Comparison of ENCODE assay signal across 20 mouse cellular contexts in genomic region chr10:52289261-52289660, GRCm38 (mm10).
"Had no signal": no experiment of that assay in that cellular context is flagged by ENCODE, and none has a peak within 500 bp of the region (broad histone marks: within the 10 kb centered on the region; RNA-seq: fewer than 3 reads in every experiment).

No protein-coding gene starts in this region.

- H3K4me2 ChIP-seq: lung, embryonic 15.5 days; midbrain, embryonic 12.5 days had no signal

- H3K9me3 ChIP-seq: lung, embryonic 15.5 days; megakaryocyte, embryonic 14.5 days; midbrain, embryonic 12.5 days had no signal

- H3K36me3 ChIP-seq: midbrain, embryonic 12.5 days had no signal

- H3K4me1 ChIP-seq: lung, embryonic 15.5 days; midbrain, embryonic 12.5 days had no signal

- H3K4me3 ChIP-seq: lung, embryonic 15.5 days; megakaryocyte, embryonic 14.5 days; midbrain, embryonic 12.5 days; myocyte had no signal

- ATAC-seq: lung, postnatal 0 days; midbrain, embryonic 16.5 days had no signal

- DNase-seq: lung, adult 2 months; lung, postnatal 14 days; lung, postnatal 36 days; midbrain, embryonic 14.5 days; retina, postnatal 1 day; right cerebral cortex, adult 18-20 months; right cerebral cortex, postnatal 25 days; right cerebral cortex, postnatal 4 days; spleen, adult 18-20 months; thymus, adult 2 months; thymus, postnatal 25 days; thymus, postnatal 4 days had no signal

- H3K9ac ChIP-seq: liver, embryonic 14.5 days; lung, embryonic 15.5 days; midbrain, embryonic 12.5 days had no signal

- H3K27me3 ChIP-seq: lung, embryonic 15.5 days; megakaryocyte, embryonic 14.5 days; midbrain, embryonic 12.5 days had no signal

- H3K27ac ChIP-seq: liver, embryonic 14.5 days; lung, embryonic 15.5 days; macrophage; midbrain, embryonic 12.5 days had no signal
